Mouse (Mus musculus): ENCODE data around the gene AI987944. TPM values are rescaled to one million over a fixed set of nuclear protein-coding genes. Genes with fewer than 3 reads are reported as not detected.
A peak's percentile ranks its signal among the peaks of the same experiment; 100 is the strongest.

AI987944 gene
- total RNA-seq (2012; rRNA removed): 15.5 and 15.8 TPM in 2 replicates

DNA sequence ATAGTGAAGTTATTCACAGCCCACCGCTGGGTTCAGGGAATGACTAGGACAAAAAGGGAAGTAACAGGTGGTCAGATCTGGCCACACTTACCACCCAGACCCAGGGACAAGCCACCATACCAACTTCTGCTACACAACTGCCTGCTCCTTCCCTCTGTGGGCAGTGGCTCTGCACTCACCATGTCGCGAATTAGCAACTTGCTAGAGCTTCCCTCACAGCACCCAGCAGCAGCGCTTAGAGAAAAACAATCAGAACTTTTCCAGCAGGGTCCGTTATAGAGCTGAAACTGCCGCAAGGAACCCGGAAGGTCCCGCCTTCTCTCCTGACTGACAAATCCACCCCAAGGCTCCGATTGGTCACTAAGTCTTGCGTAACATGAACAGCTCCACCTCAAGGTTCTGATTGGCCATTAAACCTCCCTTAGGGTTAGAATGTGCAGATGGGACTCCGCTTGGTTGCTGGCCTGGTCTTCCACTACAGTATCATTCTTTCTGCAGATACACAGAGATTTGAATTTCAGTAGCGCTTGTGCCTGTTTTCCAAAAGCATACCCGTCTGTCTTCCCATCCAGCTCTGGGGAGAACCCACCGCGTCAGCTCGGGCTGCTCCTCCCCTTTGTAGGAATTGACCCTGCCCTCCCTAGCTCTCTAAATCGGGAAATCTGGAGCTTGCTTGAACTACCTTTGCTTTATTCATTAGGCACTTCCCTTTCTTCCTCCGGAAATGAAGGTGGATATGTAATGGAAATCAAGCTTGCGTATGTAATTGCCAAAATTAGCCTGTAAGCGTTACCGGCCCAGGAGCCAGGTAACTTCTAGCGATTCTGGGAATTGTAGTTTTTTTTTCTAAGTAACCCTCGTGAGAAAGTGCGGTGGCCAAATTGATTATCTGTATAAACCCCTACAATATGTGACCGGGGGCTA lies at the start of gene AI987944:
Gene AI987944 (minus strand): TSS at position 332 of the 924 bp plus-strand sequence.
- TF ChIP-seq CHD2 (IDR thresholded peaks at IDR 0.05; ENCODE audit: low read depth, low read length) (peak; percentile 56; the same call in 1 of the 2 replicates), ZC3H11A (IDR thresholded peaks at IDR 0.05; ENCODE audit: borderline replicate concordance, low read depth, low read length) (no peak), HCFC1 (IDR thresholded peaks at IDR 0.05; ENCODE audit: borderline replicate concordance, insufficient read depth, low read length) (peak; percentile 85)
- Histone ChIP-seq H3K4me1 (ENCODE audit: control insufficient read depth in 2 of 2, insufficient read depth in 2 of 2, low read length in 2 of 2, poor library complexity in 1 of 2) (no peaks in the 10 kb centered on the region), H3K4me3 (ENCODE audit: insufficient read depth in 1 of 2, low read depth in 1 of 2, low read length in 2 of 2, poor library complexity in 1 of 2, severe bottlenecking in 1 of 2) (peak within 1 kb of the TSS; percentile 74 to 97), H3K9ac (ENCODE audit: insufficient read depth, low read depth, low read length, poor library complexity, severe bottlenecking) (peak within 1 kb of the TSS; percentile 73), H3K27ac (ENCODE audit: insufficient read depth, low read depth, low read length, poor library complexity, severe bottlenecking) (peak within 1 kb of the TSS; percentile 75), H3K9me3 (ENCODE audit: control insufficient read depth, insufficient read depth, low read depth, low read length) (no peaks in the 10 kb centered on the region), H3K36me3 (ENCODE audit: control insufficient read depth, insufficient read depth, low read length, poor library complexity, severe bottlenecking) (no peaks in the 10 kb centered on the region)
- in situ Hi-C loops (cut with MboI; ENCODE audit: low sequenced_read_pairs in 2 of 2, unreplicated experiment in 2 of 2): no loop called here
- peak; percentile 86 for DNase-seq (ENCODE audit: low read depth, low spot score)

DNA sequence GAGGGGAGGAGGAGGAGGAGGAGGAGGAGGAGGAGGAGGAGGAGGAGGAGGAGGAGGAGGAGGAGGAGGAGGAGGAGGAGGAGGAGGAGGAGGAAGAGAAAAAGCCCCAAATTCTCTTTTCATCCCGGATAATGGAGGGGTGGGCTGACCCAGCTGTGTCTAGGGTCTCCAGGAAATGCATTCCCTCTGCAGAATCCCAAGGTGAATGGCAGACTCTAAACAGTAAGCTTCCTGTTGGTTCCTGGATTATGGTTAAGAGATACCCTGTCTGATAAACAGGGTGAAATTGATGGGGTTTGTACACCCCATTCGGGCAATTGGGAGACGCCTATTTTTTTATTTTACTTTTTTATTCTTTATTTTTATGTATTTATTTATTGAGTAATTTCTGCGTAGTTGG lies 951 bp upstream of the AI987944 start:
- DNase-seq (ENCODE audit: low read depth, low spot score): no peak
- Histone ChIP-seq H3K9ac (ENCODE audit: insufficient read depth, low read depth, low read length, poor library complexity, severe bottlenecking) (no peak overlapping the region), H3K36me3 (ENCODE audit: control insufficient read depth, insufficient read depth, low read length, poor library complexity, severe bottlenecking) (no peaks in the 10 kb centered on the region), H3K9me3 (ENCODE audit: control insufficient read depth, insufficient read depth, low read depth, low read length) (no peaks in the 10 kb centered on the region), H3K4me1 (ENCODE audit: control insufficient read depth in 2 of 2, insufficient read depth in 2 of 2, low read length in 2 of 2, poor library complexity in 1 of 2) (no peaks in the 10 kb centered on the region), H3K4me3 (ENCODE audit: insufficient read depth in 1 of 2, low read depth in 1 of 2, low read length in 2 of 2, poor library complexity in 1 of 2, severe bottlenecking in 1 of 2) (peak overlapping the region in 1 of 2 experiments; percentile 16; a peak in 1 of 4 replicates), H3K27ac (ENCODE audit: insufficient read depth, low read depth, low read length, poor library complexity, severe bottlenecking) (no peak overlapping the region)
- in situ Hi-C loops (cut with MboI; ENCODE audit: low sequenced_read_pairs in 2 of 2, unreplicated experiment in 2 of 2): no loop called here
- TF ChIP-seq ZNF384 (IDR thresholded peaks at IDR 0.05; ENCODE audit: low read depth, low read length) (no peak), HCFC1 (IDR thresholded peaks at IDR 0.05; ENCODE audit: borderline replicate concordance, insufficient read depth, low read length) (no peak), CHD2 (IDR thresholded peaks at IDR 0.05; ENCODE audit: low read depth, low read length) (no peak), ZC3H11A (IDR thresholded peaks at IDR 0.05; ENCODE audit: borderline replicate concordance, low read depth, low read length) (no peak), MAFK (IDR thresholded peaks at IDR 0.05; ENCODE audit: insufficient read depth, low read depth, low read length) (no peak)

Other genes with a start within 250 kb of the AI987944 start
- not detected in 2 replicates for gene Gm5592, start 239.5 kb downstream of the AI987944 start, total RNA-seq (2012; rRNA removed)
- not detected in 2 replicates for gene Vmn2r57, start 55.3 kb upstream of the AI987944 start, total RNA-seq (2012; rRNA removed)
- 0.04 and 0.16 TPM in 2 replicates for gene Gm20449, start 106.0 kb upstream of the AI987944 start, total RNA-seq (2012; rRNA removed)
- gene AW146154, start 106.5 kb upstream of the AI987944 start, total RNA-seq (2012; rRNA removed): 9.0 and 9.5 TPM in 2 replicates
- gene Gm6871, start 180.3 kb upstream of the AI987944 start, total RNA-seq (2012; rRNA removed): 67.1 and 83.1 TPM in 2 replicates
- gene 2610021A01Rik, start 205.9 kb upstream of the AI987944 start, total RNA-seq (2012; rRNA removed): 50.6 and 53.6 TPM in 2 replicates
- gene Zfp788, start 239.8 kb upstream of the AI987944 start, total RNA-seq (2012; rRNA removed): 10.4 and 11.3 TPM in 2 replicates

All from ES-E14 (cell line).